Mouse (Mus musculus): ENCODE measurements around the gene Gm10842.
"Not testable (repeated sequence)": the region's sequence is repeated elsewhere in the genome, so short reads cannot be mapped to it uniquely, and the experiment has no call there.

Gene Gm10842

GRCm38 (mm10) chr11:105146593-105146992, at the start of gene Gm10842:
Gm10842 (plus strand) TSS chr11:105146893.
- no peak for DNase-seq (ENCODE audit: low read depth)

DNA sequence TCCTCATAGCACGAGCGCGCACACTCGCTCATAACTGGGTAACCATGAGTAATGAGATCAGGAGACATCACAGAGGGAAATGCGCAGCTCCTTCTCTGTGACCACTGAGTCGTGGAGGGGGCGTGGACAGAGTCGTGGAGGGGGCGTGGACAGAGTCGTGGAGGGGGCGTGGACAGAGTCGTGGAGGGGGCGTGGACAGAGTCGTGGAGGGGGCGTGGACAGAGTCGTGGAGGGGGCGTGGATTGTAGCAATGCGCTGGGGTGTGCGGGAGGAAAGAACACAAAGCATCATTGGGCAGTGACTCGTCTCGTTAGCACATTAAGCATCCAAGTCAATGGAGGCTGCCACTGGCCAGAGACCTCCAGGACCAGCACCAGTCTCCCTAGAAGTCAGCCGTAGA, 34.2 kb upstream of the Gm10842 start:
- not testable (repeated sequence) for DNase-seq (ENCODE audit: low read depth)

GRCm38 (mm10) chr11:105117814-105118213, 28.9 kb upstream of the Gm10842 start:
- no peak for DNase-seq (ENCODE audit: low read depth)

DNA sequence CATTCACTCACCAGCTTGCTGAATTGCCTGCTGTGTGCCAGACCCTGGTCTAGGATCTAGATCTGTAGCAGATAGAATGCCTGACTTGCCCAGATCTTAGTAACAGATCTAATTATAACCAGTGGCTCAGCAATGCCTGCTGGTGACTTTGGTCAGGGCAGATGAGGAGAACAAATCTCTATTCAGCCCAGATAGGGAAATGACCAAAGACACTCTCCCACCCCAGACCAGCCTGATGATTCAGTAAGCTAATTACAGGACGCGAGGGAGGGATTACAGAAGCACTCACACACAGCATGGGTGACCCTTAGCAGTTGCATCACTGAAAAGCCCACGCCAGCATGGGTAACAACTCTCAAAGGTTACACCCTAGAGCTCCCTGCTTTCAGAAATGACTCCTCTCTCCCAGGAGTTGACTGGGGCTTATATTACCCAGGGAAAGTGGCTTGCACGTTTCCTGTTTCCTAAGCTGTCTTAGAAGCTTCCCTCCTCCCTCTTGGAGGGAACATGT, 26.1 kb upstream of the Gm10842 start:
- DNase-seq (ENCODE audit: low read depth): no peak

GRCm38 (mm10) chr11:105121792-105122191, 24.9 kb upstream of the Gm10842 start:
- not testable (repeated sequence) for DNase-seq (ENCODE audit: low read depth)

DNA sequence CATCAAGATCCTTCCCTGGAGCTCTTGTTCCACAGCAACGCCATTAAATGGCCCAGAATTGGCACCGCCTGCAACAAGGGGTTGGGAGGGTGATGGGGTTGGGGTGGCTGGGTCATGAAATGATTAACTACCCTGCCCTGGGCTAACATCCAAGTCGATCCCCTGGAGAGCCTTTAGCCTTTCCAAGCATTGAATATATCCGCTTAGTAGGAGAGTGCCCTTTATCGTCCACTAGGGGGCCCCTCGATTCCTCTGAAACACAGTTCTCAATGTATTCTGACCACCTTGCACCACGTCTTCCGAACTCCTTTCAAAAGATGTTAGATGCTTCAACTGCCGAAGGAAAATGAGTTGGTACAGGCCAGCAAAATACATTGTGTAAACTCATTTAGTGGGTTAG, 22.7 kb upstream of the Gm10842 start:
- DNase-seq (ENCODE audit: low read depth): peak; percentile 84

DNA sequence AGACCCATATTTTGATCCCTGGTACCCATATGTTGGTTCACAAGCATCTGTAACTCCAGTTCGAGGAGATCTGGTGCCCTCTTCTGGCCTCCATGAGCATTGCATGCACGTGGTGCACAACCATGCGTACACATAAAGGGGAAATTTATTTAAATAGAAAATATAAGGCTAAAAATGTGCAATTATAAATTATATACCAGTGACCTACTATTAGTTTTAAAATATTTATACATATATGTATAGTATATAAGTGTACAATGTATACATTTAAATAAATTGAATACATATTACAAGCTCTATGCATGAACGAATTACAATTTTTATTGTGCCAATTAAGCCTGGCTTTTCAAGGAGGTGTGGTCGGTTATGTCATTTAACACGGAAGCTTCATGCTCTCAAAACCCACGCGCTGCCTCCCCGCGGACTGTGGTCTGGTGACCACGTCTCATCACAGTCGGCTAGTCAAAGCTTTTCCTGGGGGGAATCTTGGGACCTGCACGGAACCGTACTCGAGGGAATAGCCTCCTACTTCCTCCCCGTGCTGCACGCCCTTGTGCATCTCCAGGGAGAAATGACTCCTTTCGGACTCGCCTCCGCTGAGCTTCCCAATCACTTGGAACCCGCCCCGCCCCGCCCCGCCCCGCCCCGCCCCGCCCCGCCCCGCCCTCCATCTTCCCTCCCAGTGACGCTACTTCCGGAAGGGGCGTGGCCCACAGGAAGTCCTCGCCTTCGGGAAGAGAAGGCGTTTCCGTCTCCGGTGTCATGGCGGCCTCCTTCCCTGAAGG, 20.8 kb upstream of the Gm10842 start, which contains the start of gene Mettl2:
Gene Mettl2 (plus strand): TSS at position 691 of the 785 bp plus-strand sequence.
- peak; percentile 93 for DNase-seq (ENCODE audit: low read depth)

- no peak for DNase-seq (ENCODE audit: low read depth)
These were observed 20.1 kb upstream of the Gm10842 start for GRCm38 (mm10) chr11:105126520-105127029.

DNA sequence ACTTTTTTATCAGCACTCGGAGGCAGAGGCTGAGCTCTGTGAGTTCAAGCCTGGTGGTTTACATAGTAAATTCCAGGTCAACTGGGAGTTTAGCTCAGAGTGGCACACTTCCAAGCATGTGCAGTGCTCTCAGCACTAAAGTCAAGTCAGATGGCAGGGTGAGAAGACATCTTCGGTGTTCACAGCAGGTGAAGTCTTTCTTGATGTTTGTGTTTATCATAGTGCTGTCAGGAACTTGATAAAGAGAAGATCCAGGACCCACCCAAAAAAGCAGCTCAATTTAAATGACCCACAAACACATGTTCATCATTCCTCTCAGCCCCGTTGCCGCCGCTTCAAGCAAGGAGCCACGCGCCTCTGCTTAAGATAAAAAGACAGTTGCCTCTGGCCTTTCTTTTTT, 11.0 kb upstream of the Gm10842 start:
- no peak for DNase-seq (ENCODE audit: low read depth)

DNA sequence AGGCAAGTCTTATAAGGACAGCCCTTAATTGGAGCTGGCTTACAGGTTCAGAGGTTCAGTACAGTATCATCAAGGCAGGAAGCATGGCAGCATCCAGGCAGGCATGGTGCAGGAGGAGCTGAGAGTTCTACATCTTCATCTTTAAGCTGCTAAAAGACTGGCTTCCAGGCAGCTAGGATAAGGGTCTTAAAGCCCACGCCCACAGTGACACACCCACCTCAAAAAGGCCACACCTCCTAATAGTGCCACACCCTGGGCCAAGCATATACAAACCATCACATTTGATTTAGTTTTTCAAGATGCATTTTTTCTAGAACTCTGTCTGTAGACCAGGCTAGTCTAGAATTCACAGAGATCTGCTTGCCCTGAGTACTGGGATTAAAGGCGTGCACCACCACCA, 9.4 kb upstream of the Gm10842 start:
- DNase-seq (ENCODE audit: low read depth): not testable (repeated sequence)

- not testable (repeated sequence) for DNase-seq (ENCODE audit: low read depth)
These were observed 6.2 kb upstream of the Gm10842 start for GRCm38 (mm10) chr11:105140512-105140911.

GRCm38 (mm10) chr11:105141115-105141514, 5.6 kb upstream of the Gm10842 start:
- no peak for DNase-seq (ENCODE audit: low read depth)

DNA sequence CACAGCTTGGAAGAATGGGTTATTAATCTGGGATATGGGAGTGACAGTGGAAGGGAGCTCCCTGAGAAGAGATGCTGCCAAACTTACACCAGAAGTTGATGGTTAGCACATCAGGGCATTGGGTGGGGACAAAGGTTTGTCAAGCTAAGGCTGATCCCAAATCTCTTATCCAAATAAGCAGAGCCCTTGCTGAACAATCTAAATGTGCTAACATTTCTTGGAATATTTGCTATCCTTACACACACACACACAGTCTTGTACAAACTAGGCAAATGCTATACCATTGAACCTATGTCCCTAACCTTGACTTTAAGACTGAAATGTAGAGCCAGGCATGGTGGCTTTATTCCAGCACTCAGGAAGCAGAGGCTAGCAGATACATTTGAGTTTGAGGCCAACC, 3.1 kb upstream of the Gm10842 start:
- no peak for DNase-seq (ENCODE audit: low read depth)

GRCm38 (mm10) chr11:105144084-105144483, 2.6 kb upstream of the Gm10842 start:
- no peak for DNase-seq (ENCODE audit: low read depth)

DNA sequence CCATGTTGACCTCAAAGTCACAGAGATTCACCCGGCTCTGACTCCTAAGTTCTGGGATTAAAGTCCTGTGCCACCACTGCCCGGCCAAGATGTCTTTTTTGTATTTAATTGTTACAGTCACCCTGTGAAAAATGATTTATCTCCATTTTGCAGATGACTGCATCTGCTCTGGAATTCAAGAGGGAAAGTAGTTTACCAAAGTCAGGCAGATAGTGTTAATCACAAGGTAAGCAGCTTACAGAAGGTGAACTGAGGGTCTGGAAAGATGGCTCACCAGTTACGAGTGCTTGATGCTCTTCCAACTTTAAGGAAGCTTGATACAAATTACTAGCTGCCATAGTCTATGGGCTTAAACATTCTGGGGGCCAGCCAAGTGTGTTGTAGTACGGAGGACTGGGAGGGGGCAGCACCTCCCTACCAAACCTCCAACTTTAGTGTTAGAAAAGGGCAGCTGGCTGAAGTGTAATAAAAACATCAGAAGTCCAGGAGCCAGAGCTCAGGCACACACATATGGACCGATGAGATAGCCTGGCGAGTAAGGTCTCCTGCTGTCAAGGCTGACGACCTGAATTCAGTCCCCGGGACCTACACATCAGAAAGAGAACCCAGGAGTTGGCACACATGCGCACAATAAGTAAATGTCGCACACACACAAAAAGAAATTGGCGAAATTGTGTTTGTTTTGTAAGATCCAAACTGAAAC, 2.0 kb upstream of the Gm10842 start:
- no peak for DNase-seq (ENCODE audit: low read depth)

DNA sequence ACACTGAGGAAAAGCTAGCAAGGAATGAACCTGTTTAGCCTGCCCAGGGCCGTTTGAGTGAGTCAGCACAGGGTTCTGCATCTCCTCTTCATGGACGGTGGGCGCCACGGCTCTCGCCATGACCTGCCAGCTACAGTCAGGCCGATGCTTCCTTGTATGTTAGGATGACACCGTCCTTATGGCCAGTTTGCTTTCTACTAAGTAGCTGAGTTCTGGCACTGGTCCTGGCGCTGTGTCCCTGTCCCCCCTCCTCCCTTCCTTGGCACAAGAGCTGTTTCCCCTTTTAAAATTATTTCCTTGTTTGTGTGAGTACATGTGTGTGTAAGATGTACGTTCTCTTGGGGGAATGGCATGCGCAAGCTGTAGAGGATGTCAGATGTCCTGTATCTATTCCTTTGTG, 1.5 kb upstream of the Gm10842 start:
- no peak for DNase-seq (ENCODE audit: low read depth)

GRCm38 (mm10) chr11:105149353-105149752, 2.7 kb downstream of the Gm10842 start:
- DNase-seq (ENCODE audit: low read depth): no peak

- peak; percentile 52 for DNase-seq (ENCODE audit: low read depth)
These were observed 3.1 kb downstream of the Gm10842 start for GRCm38 (mm10) chr11:105149766-105150165.

DNA sequence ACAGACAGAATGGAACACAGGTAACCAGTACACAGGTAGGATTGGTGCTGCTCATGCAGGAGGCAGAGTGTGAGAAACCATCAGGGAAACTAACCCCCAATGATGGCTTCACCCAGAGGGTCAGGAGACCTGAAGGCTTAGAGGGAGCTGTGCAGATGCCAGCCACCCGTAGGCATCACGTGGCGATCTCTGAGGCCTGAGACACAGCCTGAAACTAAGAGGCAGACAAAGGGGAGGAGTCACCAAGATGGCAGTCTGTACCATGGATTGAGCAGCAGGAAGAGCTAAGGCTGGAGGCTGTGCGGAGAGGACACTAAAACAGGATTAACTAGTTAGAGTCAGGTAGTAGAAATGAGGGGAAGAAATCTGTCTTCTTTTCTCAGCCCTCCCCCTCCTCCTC, 4.0 kb downstream of the Gm10842 start:
- peak; percentile 21 for DNase-seq (ENCODE audit: low read depth)

DNA sequence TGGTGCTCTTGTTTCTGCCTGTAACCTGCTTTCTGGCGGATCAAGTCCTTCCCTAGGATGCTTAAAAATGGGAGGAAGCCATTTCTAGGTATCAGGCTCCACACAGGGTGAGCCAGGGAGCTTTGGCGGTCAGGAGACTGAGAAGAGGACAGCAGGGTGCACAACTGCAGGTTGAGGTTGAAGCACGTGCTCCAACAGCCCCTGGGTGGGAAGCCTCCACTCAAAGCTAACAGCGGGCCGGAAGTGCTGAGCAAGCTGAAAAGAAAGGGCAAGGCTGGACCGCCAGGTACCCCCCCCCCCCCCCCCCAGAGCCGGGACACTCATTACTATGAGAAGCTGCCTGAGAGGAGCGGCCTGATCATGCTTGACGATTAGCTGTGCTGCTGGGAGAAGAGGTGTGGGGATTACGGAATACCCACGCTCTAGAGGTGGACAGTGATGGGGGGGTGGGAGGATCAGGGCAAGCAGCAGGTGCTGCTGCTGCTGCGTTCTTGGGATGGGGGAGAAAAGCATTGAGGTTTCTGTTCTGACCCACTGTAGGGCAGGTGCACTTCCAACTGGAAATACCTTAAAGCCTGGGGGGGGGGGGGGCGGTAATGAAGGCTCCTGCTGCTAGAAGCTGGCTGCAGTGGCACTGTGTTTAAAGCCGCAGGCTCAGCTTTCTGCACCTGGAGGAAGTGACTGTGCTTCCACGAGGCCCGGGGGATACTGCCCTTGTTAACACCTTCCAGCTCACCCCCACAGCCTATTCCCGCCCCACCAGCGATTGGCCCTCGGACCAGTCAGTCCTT, 4.7 kb downstream of the Gm10842 start:
- DNase-seq (ENCODE audit: low read depth): peak; percentile 47

DNA sequence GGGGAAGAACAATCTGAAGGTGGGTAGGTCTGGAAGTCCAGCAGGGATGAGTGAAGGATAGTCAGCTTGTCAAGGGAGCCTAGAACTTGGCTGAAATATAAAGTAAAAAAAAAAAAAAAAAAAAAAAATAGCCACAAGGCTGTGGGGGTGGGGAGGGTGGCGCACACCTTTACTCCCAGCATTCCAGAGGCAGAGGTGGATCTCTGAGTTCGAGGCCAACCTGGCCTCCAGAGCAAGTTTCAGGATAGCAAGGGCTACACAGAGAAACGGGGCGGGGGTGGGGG, 5.3 kb downstream of the Gm10842 start:
- DNase-seq (ENCODE audit: low read depth): no peak

DNA sequence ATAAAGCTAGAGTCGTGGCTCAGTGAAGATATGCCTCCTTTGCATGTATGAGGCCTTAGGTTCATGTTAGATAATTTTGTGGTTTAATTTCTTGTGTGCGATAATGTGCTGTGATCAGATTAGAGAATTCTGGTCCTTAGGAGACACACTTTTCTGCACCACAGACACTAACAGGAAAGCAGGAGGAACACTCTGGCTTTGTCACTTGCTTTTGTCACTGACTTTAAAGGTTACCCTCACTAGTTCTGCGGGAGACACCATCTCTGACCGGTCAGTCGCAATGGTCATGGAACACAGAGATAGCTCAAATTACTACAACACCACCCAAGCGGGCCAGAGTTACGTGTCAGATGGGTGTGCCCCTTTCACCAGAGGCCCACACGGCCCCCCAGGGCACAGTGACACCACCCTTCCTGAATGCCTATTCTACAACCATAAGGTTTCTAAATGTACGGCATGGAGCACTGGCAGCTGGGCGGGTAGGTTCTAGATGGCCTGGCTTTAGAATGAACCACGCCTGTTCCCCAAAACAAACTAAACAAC, 5.7 kb downstream of the Gm10842 start:
- no peak for DNase-seq (ENCODE audit: low read depth)

Measured in induced T-regulatory cell, adult 2 months (primary cell).